Mouse (Mus musculus) inflammation-experienced regulatory T-cells, adult 6 months (primary cell): ENCODE measurements around the gene Ache. TPM values are rescaled to one million over a fixed set of nuclear protein-coding genes. Genes with fewer than 3 reads are reported as not detected.

ENCODE experiments used
- ATAC-seq: one replicate; pipeline ENCODE4 v1.8.0; 2017
- polyA plus RNA-seq, 3 experiments: library from polyadenylated mRNA; unstranded; fragments of 100-300 nt; shearing (Covaris generic); gene quantifications; one replicate each; pipeline ENCODE4 v1.2.1; 2017

The Ache gene
- polyA plus RNA-seq, 3 experiments from 2014 or later: not detected

GRCm38 (mm10) chr5:137334317-137334716 is 47.0 kb downstream of the Ache start:
- no peak for ATAC-seq

GRCm38 (mm10) chr5:137335066-137335465 is 47.7 kb downstream of the Ache start:
- ATAC-seq: no peak

GRCm38 (mm10) chr5:137337190-137337589 is 49.9 kb downstream of the Ache start:
- no peak for ATAC-seq

- peak; percentile 46 for ATAC-seq
These were observed 50.9 kb downstream of the Ache start for GRCm38 (mm10) chr5:137338256-137338655.

GRCm38 (mm10) chr5:137338663-137339289 is 51.5 kb downstream of the Ache start:
- no peak for ATAC-seq

- ATAC-seq: no peak
These were observed 52.1 kb downstream of the Ache start for GRCm38 (mm10) chr5:137339290-137339979.

- ATAC-seq: no peak
These were observed 52.9 kb downstream of the Ache start for GRCm38 (mm10) chr5:137340222-137340621.

GRCm38 (mm10) chr5:137342407-137343012 is 55.2 kb downstream of the Ache start:
- ATAC-seq: no peak

- no peak for ATAC-seq
These were observed 56.1 kb downstream of the Ache start for GRCm38 (mm10) chr5:137343412-137343811.

- ATAC-seq: no peak
These were observed 56.5 kb downstream of the Ache start for GRCm38 (mm10) chr5:137343869-137344268.

Other genes with a start within 250 kb of the Ache start
- 100 to 1,000 TPM in 1 of 3 experiments, 10 to 100 TPM in 2; 66.7 to 117 (median 68.0) TPM for gene Ap1s1, start 241.4 kb upstream of the Ache start, polyA plus RNA-seq
- not detected for gene Serpine1, start 215.3 kb upstream of the Ache start, polyA plus RNA-seq
- gene Trim56, start 171.3 kb upstream of the Ache start, polyA plus RNA-seq: 10 to 100 TPM; 12.2 to 16.5 (median 15.0) TPM
- gene Muc3, start 138.2 kb upstream of the Ache start, polyA plus RNA-seq: not detected
- 1 to 10 TPM; 2.3 to 4.8 (median 4.2) TPM for gene Muc3a, start 75.1 kb upstream of the Ache start, polyA plus RNA-seq
- 1 to 10 TPM in 2 of 3 experiments, under 1 TPM in 1; 0.32 to 2.0 (median 1.5) TPM for gene Ufsp1, start 7.1 kb downstream of the Ache start, polyA plus RNA-seq
- 10 to 100 TPM; 58.1 to 76.1 (median 61.2) TPM for gene Srrt, start 20.2 kb downstream of the Ache start, polyA plus RNA-seq
- gene Trip6, start 26.9 kb downstream of the Ache start, polyA plus RNA-seq: 1 to 10 TPM; 1.4 to 1.7 (median 1.6) TPM
- 10 to 100 TPM in 2 of 3 experiments, 1 to 10 TPM in 1; 6.0 to 15.2 (median 11.0) TPM for gene Slc12a9, start 46.1 kb downstream of the Ache start, polyA plus RNA-seq
- gene Ephb4, start 62.6 kb downstream of the Ache start, polyA plus RNA-seq: not detected
- gene Zan, start 189.5 kb downstream of the Ache start, polyA plus RNA-seq: under 1 TPM; 0.19 to 0.55 (median 0.24) TPM
- 10 to 100 TPM; 51.1 to 61.5 (median 59.1) TPM for gene Pop7, start 215.0 kb downstream of the Ache start, polyA plus RNA-seq
- 10 to 100 TPM; 14.0 to 33.6 (median 31.4) TPM for gene Gigyf1, start 231.0 kb downstream of the Ache start, polyA plus RNA-seq
- gene Epo, start 245.7 kb downstream of the Ache start, polyA plus RNA-seq: not detected
- 10 to 100 TPM; 63.1 to 85.4 (median 72.9) TPM for gene Gnb2, start 246.0 kb downstream of the Ache start, polyA plus RNA-seq